Mouse (Mus musculus) liver, embryonic 14.5 days (tissue): ENCODE results near the gene Hist1h2bb. TPM values are rescaled to one million over a fixed set of nuclear protein-coding genes. Genes with fewer than 3 reads are reported as not detected.

Source experiments
- ATAC-seq: fragments of 200-750 bp; cut with Nextera tagmentation; 2 replicates; pipeline ENCODE4 v1.8.0; 2017; ENCODE audit warnings: moderate number of reproducible peaks, mild to moderate bottlenecking, moderate library complexity; ENCODE audit not compliant: insufficient read depth
- DNase-seq, 3 experiments: peaks; one replicate each; pipeline ENCODE4 v3.0.0-alpha.2; 2012 to 2013; ENCODE audit warnings: low read depth in 3 of 3, low spot score in 3 of 3
- H3K27ac ChIP-seq: fragments of 300-500 bp; sonication (generic); 2 replicates; pipeline ENCODE4 v1.5.1; 2014; ENCODE audit warnings: moderate library complexity, mild to moderate bottlenecking, control low read depth, inconsistent platforms
- H3K27me3 ChIP-seq: fragments of 300-500 bp; sonication (generic); 2 replicates; pipeline ENCODE4 v1.6.1; 2014; ENCODE audit warnings: mild to moderate bottlenecking, low read length, moderate library complexity; ENCODE audit not compliant: control insufficient read depth, insufficient read depth
- H3K36me3 ChIP-seq: fragments of 300-500 bp; sonication (generic); replicated peaks from 2 replicates; pipeline ENCODE4 v1.6.1; 2014; ENCODE audit warnings: low read depth; ENCODE audit not compliant: control insufficient read depth, insufficient read depth
- H3K4me1 ChIP-seq, 2 experiments: fragments of 200-500 bp in 1 of 2; fragments of 300-500 bp in 1 of 2; sonication (generic) in 1 of 2; replicated peaks; 2 replicates each; pipeline ENCODE4 v1.6.1; 2012 to 2014; ENCODE audit warnings: antibody characterized with exemption in 1 of 2, inconsistent platforms in 1 of 2, low read length in 1 of 2; ENCODE audit not compliant: control insufficient read depth in 2 of 2, insufficient read depth in 2 of 2
- H3K4me2 ChIP-seq: fragments of 300-500 bp; sonication (generic); 2 replicates; pipeline ENCODE4 v1.6.1; 2014; ENCODE audit warnings: low read depth, mild to moderate bottlenecking, control low read depth, moderate library complexity
- H3K4me3 ChIP-seq, 2 experiments: fragments of 200-500 bp in 1 of 2; fragments of 300-500 bp in 1 of 2; sonication (generic) in 1 of 2; 2 replicates each; pipeline ENCODE4 v1.5.1; 2012 to 2014; ENCODE audit warnings: low read depth in 2 of 2, low read length in 2 of 2, mild to moderate bottlenecking in 2 of 2, control low read depth in 1 of 2, inconsistent platforms in 1 of 2, moderate library complexity in 1 of 2; ENCODE audit not compliant: insufficient read depth in 1 of 2
- H3K9ac ChIP-seq: fragments of 300-500 bp; sonication (generic); replicated peaks from 2 replicates; pipeline ENCODE4 v1.6.1; 2014; ENCODE audit warnings: mild to moderate bottlenecking, control low read depth, moderate library complexity
- H3K9me3 ChIP-seq: fragments of 300-500 bp; sonication (generic); 2 replicates; pipeline ENCODE4 v1.6.1; 2016; ENCODE audit warnings: low read length, mixed read lengths; ENCODE audit not compliant: control insufficient read depth
- CTCF ChIP-seq: IDR thresholded peaks from 2 replicates; pipeline ENCODE4 v1.5.1; 2016; ENCODE audit warnings: antibody characterized with exemption, low read depth, control low read depth
- EP300 ChIP-seq: IDR thresholded peaks from 2 replicates; pipeline ENCODE4 v1.6.1; 2016; ENCODE audit warnings: antibody characterized with exemption, low read depth
- WGBS: fragments of 180-500 bp; shearing (Covaris S2); extraction: QIAGEN DNeasy Blood & Tissue Kit; methylation state at CpG from one replicate; pipeline ENCODE4 v1.1.7; 2014; ENCODE audit not compliant: insufficient replicate concordance; 5-methylcytosine and 5-hydroxymethylcytosine counted together
- polyA plus RNA-seq, 2 experiments: library from polyadenylated mRNA; depleted of rRNA in 1 of 2; stranded (reverse) in 1 of 2; unstranded in 1 of 2; fragments of >200 nt; fragmentation: Nextera tagmentation in 1 of 2; extraction: Ambion mirVana in 1 of 2; gene quantifications; 2 replicates each; pipeline versions ENCODE4 v1.2.1 to v1.2.3; 2012 to 2014

Gene Hist1h2bb
- polyA plus RNA-seq, 2 experiments = 2.6 to 20.0 TPM

DNA sequence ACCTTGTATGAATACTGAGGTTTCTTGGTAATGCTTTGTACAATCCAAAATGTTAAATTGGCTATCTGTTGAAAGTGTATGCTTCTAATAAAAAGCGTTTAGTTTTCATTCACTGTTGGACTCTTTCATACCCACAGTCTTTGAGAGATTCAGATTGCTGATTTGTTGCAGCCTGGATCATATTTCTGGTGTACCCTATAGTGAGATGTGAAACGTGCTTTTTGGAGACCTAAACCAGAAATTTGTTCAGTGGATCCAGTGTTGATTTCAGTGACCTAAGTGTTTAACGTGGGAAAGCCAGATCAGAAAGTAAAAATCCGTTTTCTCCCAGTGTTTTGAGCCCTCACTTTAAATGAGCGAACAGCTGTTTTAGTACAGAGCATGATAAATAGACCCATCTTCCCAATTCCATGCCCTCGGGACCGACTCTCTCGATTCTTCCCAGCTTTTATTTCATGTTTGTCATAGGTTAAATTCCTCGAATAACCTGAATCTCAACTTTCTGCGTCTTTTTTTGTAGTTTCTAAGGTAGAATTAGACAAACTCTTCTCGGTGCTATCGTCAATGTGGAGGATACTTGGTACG, 6.2 kb upstream of the Hist1h2bb start:
- peak overlapping the region; percentile 97 for H3K9ac ChIP-seq
- H3K4me2 ChIP-seq = peak overlapping the region; percentile 94
- H3K4me1 ChIP-seq = peaks cover 16 to 22% of the 10 kb centered on the region in 2 experiments
- H3K9me3 ChIP-seq = no peaks in the 10 kb centered on the region
- DNase-seq (peak in 1 of 3 experiments; percentile 62), ATAC-seq (no peak)
- peak overlapping the region; percentile 99 for H3K27ac ChIP-seq
- TF ChIP-seq CTCF = no peak
- TF ChIP-seq EP300 = peak; percentile 6; the same call in 1 of the 2 replicates
- peak overlapping the region; percentile 65 to 86 for H3K4me3 ChIP-seq
- WGBS = 15% methylated on average over 13 of the region's 13 CpGs
- no peaks in the 10 kb centered on the region for H3K27me3 ChIP-seq
- H3K36me3 ChIP-seq = no peaks in the 10 kb centered on the region

DNA sequence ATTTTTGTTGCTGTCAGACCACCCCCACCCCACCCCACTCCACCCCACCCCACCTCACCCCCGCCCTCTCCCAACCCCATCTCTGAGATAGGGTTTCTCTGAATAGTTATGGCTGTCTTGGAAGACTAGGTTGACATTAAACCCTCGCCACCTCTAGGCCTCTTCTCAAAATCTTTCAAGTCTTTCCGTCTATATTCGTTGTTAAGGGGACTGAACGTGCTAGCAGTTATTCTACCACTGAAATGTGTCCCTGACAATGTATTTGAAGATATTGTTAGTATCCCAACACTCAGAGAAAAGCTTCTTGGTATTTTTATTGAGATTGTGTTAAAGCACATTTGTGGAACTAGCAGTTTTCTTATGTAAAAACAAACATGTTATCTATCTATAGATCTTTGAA, 5.6 kb upstream of the Hist1h2bb start:
- peak overlapping the region; percentile 94 for H3K4me2 ChIP-seq
- H3K4me1 ChIP-seq = peaks cover 16 to 24% of the 10 kb centered on the region in 2 experiments
- no peak for DNase-seq
- no peak for ATAC-seq
- 22% methylated on average over 5 of the region's 5 CpGs for WGBS
- H3K36me3 ChIP-seq = no peaks in the 10 kb centered on the region
- H3K9ac ChIP-seq = peak overlapping the region; percentile 97
- H3K27me3 ChIP-seq = no peaks in the 10 kb centered on the region
- peak overlapping the region; percentile 99 for H3K27ac ChIP-seq
- TF ChIP-seq CTCF = no peak
- no peak for TF ChIP-seq EP300
- peak overlapping the region; percentile 65 to 86; a peak in 3 of 4 replicates for H3K4me3 ChIP-seq
- no peaks in the 10 kb centered on the region for H3K9me3 ChIP-seq

DNA sequence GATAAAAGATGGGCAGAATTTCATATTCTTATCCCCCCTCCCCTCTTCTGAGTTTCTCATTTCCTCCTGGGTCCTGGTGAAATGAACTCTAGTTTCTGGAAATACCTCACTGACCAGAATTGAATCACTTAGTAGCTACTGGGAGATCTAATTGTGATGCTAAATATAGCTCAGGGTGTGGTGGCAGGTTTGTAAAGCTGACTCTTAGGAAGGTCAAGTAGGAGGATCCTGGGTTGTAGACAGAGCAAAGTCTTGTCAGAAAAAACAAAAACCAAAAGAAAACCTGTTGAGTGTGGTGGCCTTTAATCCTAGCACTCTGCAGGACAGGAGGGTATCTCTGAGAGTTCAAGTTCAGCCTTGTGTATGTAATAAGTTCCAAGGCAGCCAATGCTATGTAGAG, 4.5 kb upstream of the Hist1h2bb start:
- no peaks in the 10 kb centered on the region for H3K36me3 ChIP-seq
- DNase-seq (no peak), ATAC-seq (no peak)
- peaks cover 16 to 24% of the 10 kb centered on the region in 2 experiments for H3K4me1 ChIP-seq
- no peaks in the 10 kb centered on the region for H3K27me3 ChIP-seq
- H3K9me3 ChIP-seq = no peaks in the 10 kb centered on the region
- H3K27ac ChIP-seq = peak overlapping the region; percentile 87
- peak overlapping the region; percentile 73 for H3K9ac ChIP-seq
- H3K4me2 ChIP-seq = peak overlapping the region; percentile 94
- TF ChIP-seq CTCF (no peak), EP300 (no peak)
- H3K4me3 ChIP-seq = peak overlapping the region in 1 of 2 experiments; percentile 36; a peak in 2 of 4 replicates

DNA sequence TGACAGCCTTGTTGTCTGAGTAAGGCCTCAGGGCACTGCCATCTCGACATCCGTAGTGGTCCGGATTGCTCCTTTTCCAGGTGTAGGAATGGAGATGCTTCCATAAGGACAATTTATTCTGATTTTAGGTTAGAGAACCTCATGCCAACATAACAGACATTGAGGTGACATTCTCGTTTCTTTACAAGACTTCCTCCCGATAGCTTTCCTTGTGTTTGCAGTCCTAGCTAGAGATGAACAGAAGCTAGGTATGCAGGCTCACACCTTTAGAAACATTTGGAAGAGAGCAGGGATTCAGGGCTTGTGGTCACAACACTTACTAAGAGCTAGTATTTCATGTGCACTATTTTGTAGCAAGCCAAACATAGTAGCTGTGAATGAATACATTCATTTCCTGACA, 3.3 kb upstream of the Hist1h2bb start:
- Histone ChIP-seq H3K4me1 (peaks cover 15 to 27% of the 10 kb centered on the region in 2 experiments), H3K4me3 (peak overlapping the region in 1 of 2 experiments; percentile 28; a peak in 3 of 4 replicates), H3K36me3 (no peaks in the 10 kb centered on the region), H3K27ac (peak overlapping the region; percentile 85), H3K9ac (peak overlapping the region; percentile 52), H3K4me2 (peak overlapping the region; percentile 47), H3K9me3 (no peaks in the 10 kb centered on the region), H3K27me3 (no peaks in the 10 kb centered on the region)
- DNase-seq = no peak
- TF ChIP-seq EP300 (no peak), CTCF (no peak)
- ATAC-seq = no peak
- 87% methylated on average over 5 of the region's 5 CpGs for WGBS

DNA sequence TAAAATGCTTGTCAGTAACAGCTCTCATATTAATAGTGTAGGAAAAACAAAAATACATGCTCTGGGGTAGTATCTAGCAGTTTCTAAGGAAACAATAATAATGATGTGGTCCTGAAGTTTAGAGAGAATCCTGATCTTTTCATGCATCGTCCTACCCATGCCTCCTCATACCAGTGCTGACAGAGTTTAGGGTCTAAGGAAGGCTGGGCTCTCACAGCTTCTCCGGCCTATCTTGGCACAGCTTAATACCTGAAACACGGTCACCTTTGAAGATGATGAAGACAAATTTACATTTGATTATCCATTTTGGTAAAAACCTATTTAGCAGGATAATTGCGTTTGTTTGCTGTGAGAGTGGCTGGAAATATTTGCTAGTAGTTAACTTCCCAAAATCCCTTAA, 2.6 kb upstream of the Hist1h2bb start:
- peak overlapping the region; percentile 89 for H3K4me2 ChIP-seq
- WGBS = 47% methylated on average over 4 of the region's 4 CpGs
- peak overlapping the region; percentile 100 for H3K27ac ChIP-seq
- H3K36me3 ChIP-seq = no peaks in the 10 kb centered on the region
- DNase-seq = no peak
- H3K4me1 ChIP-seq = peaks cover 20 to 30% of the 10 kb centered on the region in 2 experiments
- peak overlapping the region; percentile 95 for H3K9ac ChIP-seq
- TF ChIP-seq EP300 = 0 out of 2 replicates have a peak, but pooled peaks have one; percentile 4
- no peak for TF ChIP-seq CTCF
- ATAC-seq = no peak
- no peaks in the 10 kb centered on the region for H3K9me3 ChIP-seq
- H3K4me3 ChIP-seq = peak overlapping the region; percentile 61 to 62
- H3K27me3 ChIP-seq = no peaks in the 10 kb centered on the region
